Mouse (Mus musculus) naive thymus-derived CD4-positive, alpha-beta T cell, adult 2 months (primary cell): ENCODE measurements around the gene Nxt1.

Experiments
- DNase-seq: peaks from one replicate; pipeline ENCODE4 v3.0.0-alpha.2; 2011; ENCODE audit warnings: low read depth

Gene Nxt1

DNA sequence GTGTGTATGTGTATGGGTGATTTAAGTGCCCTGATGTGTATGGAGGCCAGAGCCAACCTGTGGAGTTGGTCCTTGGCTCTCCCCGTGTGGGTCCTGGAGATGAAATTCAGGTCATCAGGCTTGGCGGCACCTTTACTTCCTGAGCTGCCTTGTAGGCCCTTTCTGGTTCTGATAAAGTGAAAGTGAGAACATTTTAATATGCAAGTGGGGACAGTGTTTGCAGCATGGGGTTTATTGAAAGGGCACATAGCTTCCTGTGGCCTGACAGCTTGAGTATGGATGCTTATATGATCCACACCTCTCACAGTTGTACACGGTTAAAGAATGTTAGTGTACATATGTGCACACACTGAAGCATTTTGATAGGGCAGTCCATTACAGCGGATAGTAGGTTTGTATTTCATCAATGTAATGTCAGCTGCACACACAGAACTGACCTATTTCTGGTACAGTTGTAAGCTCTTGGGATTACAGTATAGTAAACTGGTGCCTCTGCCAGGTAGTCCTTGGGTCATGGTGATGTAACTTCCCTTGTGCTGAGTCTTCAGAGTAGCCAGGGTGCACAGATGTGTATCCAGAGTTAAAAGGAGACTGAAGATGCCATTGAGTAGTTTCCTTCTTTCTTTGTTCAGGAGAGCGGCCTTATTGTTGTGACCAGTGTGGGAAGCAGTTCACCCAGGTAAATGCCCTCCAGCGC lies 17.2 kb downstream of the Nxt1 start:
- DNase-seq: no peak

DNA sequence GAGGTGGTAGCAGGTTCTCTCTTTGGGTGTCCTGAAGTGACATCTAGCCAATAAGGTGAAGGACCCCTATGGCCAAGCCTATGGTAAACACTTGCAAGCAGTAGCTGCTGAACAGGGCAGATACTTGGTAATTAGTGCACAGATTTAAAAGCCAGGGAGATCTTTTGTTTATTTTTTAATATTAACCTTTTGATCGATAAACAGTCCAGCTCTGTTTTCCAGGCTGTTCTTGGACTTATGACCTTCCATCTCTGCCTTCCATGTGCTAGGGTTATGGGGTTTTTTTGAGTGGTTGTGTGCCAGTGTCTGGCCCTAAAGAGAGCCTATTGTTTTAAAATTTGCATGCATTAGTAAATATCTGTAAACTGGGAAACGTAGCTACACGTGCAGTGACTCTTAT lies 17.9 kb downstream of the Nxt1 start:
- no peak for DNase-seq

DNA sequence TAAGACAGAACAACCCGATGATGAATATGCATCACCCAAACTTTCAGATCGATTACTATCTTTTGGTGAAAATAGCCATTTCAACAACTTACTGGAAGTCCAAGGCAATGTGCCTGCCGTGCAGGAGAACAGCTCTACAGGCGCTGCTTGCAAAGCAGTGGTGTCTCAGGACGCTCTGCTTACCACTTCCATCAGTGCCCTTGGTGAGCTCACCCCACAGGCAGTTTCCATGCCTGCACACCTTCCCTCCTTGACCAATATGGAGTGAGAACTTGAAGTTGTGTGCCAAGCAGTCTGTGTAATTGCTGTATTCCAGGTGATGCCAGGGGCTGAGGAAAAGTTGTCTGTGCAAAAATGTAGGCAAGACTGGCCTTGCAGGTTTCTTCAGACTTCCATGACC lies 18.4 kb downstream of the Nxt1 start:
- no peak for DNase-seq

DNA sequence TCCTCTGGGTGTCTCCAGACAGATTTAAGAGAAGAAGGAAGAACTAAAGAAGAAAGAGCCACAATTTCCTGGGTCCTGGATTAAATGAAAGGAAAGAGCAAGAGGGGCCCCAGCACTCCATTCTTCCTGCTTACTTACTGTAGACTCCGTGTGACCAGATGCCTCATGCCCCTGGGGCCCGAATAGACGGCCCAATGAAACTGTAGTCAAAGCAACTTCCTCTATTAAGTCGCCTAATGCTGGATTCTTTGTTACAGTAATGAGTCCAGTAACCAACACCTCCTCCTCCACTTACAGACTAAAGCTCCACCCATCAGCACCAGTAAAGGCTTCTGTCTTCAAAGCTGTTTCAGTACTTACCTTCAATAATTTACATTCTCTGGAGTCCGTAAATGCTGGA lies 26.2 kb downstream of the Nxt1 start:
- DNase-seq: no peak

DNA sequence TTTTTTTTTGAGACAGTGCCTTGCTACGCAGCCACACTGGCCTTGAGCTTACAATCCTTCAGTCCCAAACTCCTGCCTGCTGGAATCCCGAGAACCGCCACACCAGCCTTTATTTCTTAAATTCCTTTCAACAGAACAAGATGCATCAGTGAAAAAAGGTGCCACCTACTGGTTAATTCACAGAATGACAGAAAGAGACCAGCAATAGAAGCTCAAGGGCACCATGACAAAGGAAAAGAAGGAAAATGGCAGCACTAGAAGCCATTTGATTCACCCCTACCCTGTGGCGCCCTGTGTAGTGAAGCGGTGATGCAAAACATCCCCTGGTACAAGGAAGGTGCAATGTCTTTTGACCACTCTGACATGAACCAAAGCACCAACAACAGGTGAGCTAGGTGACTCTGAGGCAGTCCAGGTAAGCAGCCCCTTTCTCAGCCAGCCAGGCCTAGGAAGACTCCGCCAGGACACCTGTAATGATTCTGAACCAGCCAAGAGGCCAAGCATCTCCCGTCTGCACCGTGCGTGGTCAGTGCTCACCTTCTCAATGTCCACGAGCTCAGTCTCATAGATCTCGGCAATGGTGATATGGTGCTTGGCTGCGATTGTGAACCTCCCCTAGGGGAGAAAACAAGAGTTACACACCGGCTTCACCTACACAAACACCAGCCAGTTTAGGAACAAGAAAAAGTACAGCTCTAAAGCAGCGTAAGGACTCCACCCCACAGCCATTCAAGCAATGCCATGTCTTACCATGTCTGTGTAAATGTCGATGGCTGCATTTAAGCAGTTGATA lies 34.2 kb downstream of the Nxt1 start:
- peak; percentile 43 for DNase-seq

DNA sequence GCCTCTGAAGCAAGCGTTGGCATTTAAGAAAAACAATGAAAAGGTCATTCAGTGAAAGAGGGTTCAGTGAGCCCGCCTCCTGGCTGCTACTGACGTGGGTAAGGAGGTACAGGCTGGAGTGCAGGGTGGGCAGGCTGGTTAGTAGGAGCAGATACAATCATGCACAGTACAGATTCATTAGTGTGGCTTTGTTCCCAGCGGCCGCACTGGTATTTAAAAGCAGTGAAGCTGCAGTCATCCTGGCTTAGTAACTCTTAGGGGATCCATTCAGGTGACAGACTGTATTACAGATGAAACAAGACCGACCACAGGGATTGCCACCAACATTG lies 34.8 kb downstream of the Nxt1 start:
- DNase-seq: no peak

DNA sequence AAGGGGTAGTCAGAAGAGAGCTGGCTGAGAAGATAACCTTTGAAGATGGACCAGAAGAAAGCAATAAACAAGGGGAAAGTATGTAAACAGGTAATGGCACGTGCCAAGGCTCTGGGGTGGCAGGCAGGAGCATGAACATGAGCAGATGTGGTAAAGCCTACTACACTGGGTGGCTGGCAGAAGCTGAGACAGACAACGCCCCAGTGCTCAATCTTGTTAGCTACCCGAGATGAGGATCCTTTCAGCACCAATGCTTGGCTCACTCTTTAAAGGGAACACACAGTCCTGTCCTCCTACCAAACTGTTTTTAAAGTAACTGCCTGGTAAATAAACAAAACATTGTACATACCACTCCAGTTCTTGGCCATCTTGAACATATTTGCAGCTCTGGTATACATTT lies 39.9 kb downstream of the Nxt1 start:
- no peak for DNase-seq

DNA sequence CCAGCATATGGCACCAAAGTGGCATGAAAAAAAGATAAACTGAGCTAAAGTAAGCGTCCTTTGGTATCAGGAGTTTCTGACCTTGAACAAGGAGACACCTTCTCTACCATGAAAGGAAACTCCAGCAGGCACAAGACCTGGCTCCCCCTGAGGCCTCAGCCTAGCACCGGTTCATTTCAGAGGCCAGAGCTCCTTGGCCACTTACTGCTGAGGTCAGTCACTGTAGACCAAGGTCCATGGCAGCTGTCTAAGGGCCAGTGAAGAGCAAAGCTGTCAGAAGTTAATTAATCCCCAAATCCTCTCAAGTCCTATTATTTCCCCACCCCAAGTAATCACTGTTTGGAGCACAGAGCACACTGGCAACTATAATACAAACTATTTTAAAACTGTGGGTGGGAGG lies 44.7 kb downstream of the Nxt1 start:
- no peak for DNase-seq

DNA sequence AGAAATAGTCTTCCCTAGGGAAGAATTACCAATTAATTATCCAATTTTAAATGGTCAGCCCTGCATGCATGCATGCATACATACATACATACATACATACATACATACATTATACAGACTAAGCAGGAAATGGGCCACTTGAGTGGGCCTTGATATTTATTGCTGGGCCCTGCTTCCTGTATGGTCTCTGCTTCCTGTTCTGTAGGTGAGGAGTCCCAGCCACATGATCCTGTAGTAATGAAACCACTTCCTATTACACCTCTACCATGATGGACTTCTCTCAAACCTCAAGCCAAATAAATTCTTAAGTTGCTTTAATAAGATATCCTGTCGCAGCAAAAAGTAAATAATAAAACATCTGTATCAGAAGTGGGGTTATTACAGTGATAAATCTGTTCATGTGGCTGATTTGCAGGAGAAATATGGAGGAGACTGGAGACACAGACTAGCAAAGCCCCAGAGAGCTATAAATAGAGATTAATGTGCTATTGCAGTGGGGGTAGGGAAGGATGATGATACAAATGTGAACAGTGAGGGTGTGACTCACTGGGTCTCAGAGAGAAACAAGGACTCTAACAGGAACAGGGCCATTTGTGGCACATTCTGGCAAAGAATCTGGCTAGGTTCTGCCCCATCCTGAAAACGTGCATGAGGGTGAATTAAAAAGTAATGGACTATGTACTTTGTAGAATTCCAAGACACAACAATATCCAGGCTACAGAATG lies 47.0 kb downstream of the Nxt1 start:
- DNase-seq: no peak
